Mouse (Mus musculus) heart, embryonic 12.5 days (tissue): ENCODE measurements around the gene Zfyve1. TPM values are rescaled to one million over a fixed set of nuclear protein-coding genes. Genes with fewer than 3 reads are reported as not detected.
A peak's percentile ranks its signal among the peaks of the same experiment; 100 is the strongest.

ENCODE experiments used
- ATAC-seq: fragments of 200-750 bp; cut with Nextera tagmentation; 2 replicates; pipeline ENCODE4 v1.8.0; 2017; ENCODE audit warnings: moderate TSS enrichment, moderate library complexity; ENCODE audit not compliant: insufficient number of reproducible peaks, low FRiP score
- H3K27ac ChIP-seq: fragments of 300-500 bp; sonication (generic); 2 replicates; pipeline ENCODE4 v1.5.1; 2016; ENCODE audit warnings: mild to moderate bottlenecking, moderate library complexity; ENCODE audit not compliant: poor library complexity, severe bottlenecking
- H3K27me3 ChIP-seq: fragments of 300-500 bp; sonication (generic); replicated peaks from 2 replicates; pipeline ENCODE4 v1.6.1; 2016; ENCODE audit warnings: mild to moderate bottlenecking, moderate library complexity
- H3K36me3 ChIP-seq: fragments of 300-500 bp; sonication (generic); 2 replicates; pipeline ENCODE4 v1.6.1; 2016; ENCODE audit warnings: mild to moderate bottlenecking, moderate library complexity
- H3K4me1 ChIP-seq: fragments of 300-500 bp; sonication (generic); replicated peaks from 2 replicates; pipeline ENCODE4 v1.6.1; 2016; ENCODE audit warnings: mild to moderate bottlenecking
- H3K4me2 ChIP-seq: fragments of 300-500 bp; sonication (generic); 2 replicates; pipeline ENCODE4 v1.6.1; 2016; ENCODE audit warnings: mild to moderate bottlenecking, moderate library complexity
- H3K4me3 ChIP-seq: fragments of 300-500 bp; sonication (generic); 2 replicates; pipeline ENCODE4 v1.5.1; 2016; ENCODE audit warnings: mild to moderate bottlenecking
- H3K9ac ChIP-seq: fragments of 300-500 bp; sonication (generic); 2 replicates; pipeline ENCODE4 v1.6.1; 2016; ENCODE audit warnings: mild to moderate bottlenecking, moderate library complexity
- H3K9me3 ChIP-seq: fragments of 300-500 bp; sonication (generic); replicated peaks from 2 replicates; pipeline ENCODE4 v1.6.1; 2016; ENCODE audit warnings: mild to moderate bottlenecking, moderate library complexity
- WGBS: fragments of 180-500 bp; shearing (Covaris S2); methylation state at CpG from one replicate; pipeline ENCODE4 v1.1.7; 2016; 5-methylcytosine and 5-hydroxymethylcytosine counted together
- polyA plus RNA-seq: library from polyadenylated mRNA; unstranded; fragments of >200 nt; fragmentation: Nextera tagmentation; extraction: Ambion mirVana; gene quantifications from 2 replicates; pipeline ENCODE4 v1.2.1, GENCODE M21; 2016

The Zfyve1 gene
- polyA plus RNA-seq, 1 experiment from 2014 or later, result 19.2 TPM

- peaks cover 72% of the 10 kb centered on the region for H3K36me3 ChIP-seq
- H3K9me3 ChIP-seq, result no peaks in the 10 kb centered on the region
- 83% methylated on average over 7 of the region's 7 CpGs for WGBS
- no peak overlapping the region for H3K4me3 ChIP-seq
- no peaks in the 10 kb centered on the region for H3K27me3 ChIP-seq
- H3K27ac ChIP-seq, result no peak overlapping the region
- H3K4me2 ChIP-seq, result no peak overlapping the region
- no peaks in the 10 kb centered on the region for H3K4me1 ChIP-seq
- ATAC-seq, result no peak
- no peak overlapping the region for H3K9ac ChIP-seq
Observed at GRCm38 (mm10) chr12:83543997-83544396, 53.0 kb downstream of the Zfyve1 start.

GRCm38 (mm10) chr12:83536039-83536438 is 61.0 kb downstream of the Zfyve1 start:
- no peak for ATAC-seq
- Histone ChIP-seq H3K4me2 (no peak overlapping the region), H3K27me3 (no peaks in the 10 kb centered on the region), H3K4me1 (peaks cover 4% of the 10 kb centered on the region; the same call in 1 of the 2 replicates), H3K9ac (no peak overlapping the region), H3K9me3 (no peaks in the 10 kb centered on the region), H3K27ac (no peak overlapping the region), H3K4me3 (no peak overlapping the region), H3K36me3 (peaks cover 87% of the 10 kb centered on the region)
- 62% methylated on average over 9 of the region's 9 CpGs for WGBS

- 88% methylated on average over 11 of the region's 11 CpGs for WGBS
- Histone ChIP-seq H3K4me3 (no peak overlapping the region), H3K9ac (no peak overlapping the region), H3K27me3 (no peaks in the 10 kb centered on the region), H3K9me3 (no peaks in the 10 kb centered on the region), H3K4me2 (no peak overlapping the region), H3K27ac (no peak overlapping the region), H3K4me1 (peaks cover 4% of the 10 kb centered on the region; the same call in 1 of the 2 replicates), H3K36me3 (peaks cover 82% of the 10 kb centered on the region)
- no peak for ATAC-seq
Observed at GRCm38 (mm10) chr12:83535428-83535827, 61.6 kb downstream of the Zfyve1 start.

GRCm38 (mm10) chr12:83534190-83534589 is 62.8 kb downstream of the Zfyve1 start:
- no peak for ATAC-seq
- H3K27me3 ChIP-seq, result no peaks in the 10 kb centered on the region
- no peak overlapping the region for H3K9ac ChIP-seq
- H3K36me3 ChIP-seq, result peaks cover 76% of the 10 kb centered on the region
- H3K4me1 ChIP-seq, result peaks cover 4% of the 10 kb centered on the region; the same call in 1 of the 2 replicates
- H3K27ac ChIP-seq, result no peak overlapping the region
- no peak overlapping the region for H3K4me2 ChIP-seq
- WGBS, result 62% methylated on average over 3 of the region's 3 CpGs
- no peak overlapping the region for H3K4me3 ChIP-seq
- no peaks in the 10 kb centered on the region for H3K9me3 ChIP-seq

- 88% methylated on average over 3 of the region's 3 CpGs for WGBS
- peaks cover 69% of the 10 kb centered on the region for H3K36me3 ChIP-seq
Observed at GRCm38 (mm10) chr12:83532966-83533365, 64.1 kb downstream of the Zfyve1 start.

GRCm38 (mm10) chr12:83531992-83532391 is 65.0 kb downstream of the Zfyve1 start:
- no peak overlapping the region for H3K4me2 ChIP-seq
- H3K9ac ChIP-seq, result no peak overlapping the region
- H3K27me3 ChIP-seq, result no peaks in the 10 kb centered on the region
- WGBS, result 88% methylated on average over 6 of the region's 6 CpGs
- peaks cover 64% of the 10 kb centered on the region for H3K36me3 ChIP-seq
- H3K4me1 ChIP-seq, result peaks cover 20% of the 10 kb centered on the region
- no peak overlapping the region for H3K4me3 ChIP-seq
- ATAC-seq, result no peak
- no peaks in the 10 kb centered on the region for H3K9me3 ChIP-seq
- no peak overlapping the region for H3K27ac ChIP-seq

More at GRCm38 (mm10) chr12:83532966-83533365, 64.1 kb downstream of the Zfyve1 start:
- Histone ChIP-seq H3K4me3 (no peak overlapping the region), H3K27me3 (no peaks in the 10 kb centered on the region), H3K4me1 (peaks cover 12% of the 10 kb centered on the region), H3K4me2 (no peak overlapping the region), H3K9ac (no peak overlapping the region), H3K27ac (no peak overlapping the region), H3K9me3 (no peaks in the 10 kb centered on the region)
- no peak for ATAC-seq

GRCm38 (mm10) chr12:83528665-83529064 is 68.4 kb downstream of the Zfyve1 start:
- no peak overlapping the region for H3K4me3 ChIP-seq
- H3K36me3 ChIP-seq, result peaks cover 38% of the 10 kb centered on the region
- WGBS, result 66% methylated on average over 5 of the region's 5 CpGs
- H3K9ac ChIP-seq, result no peak overlapping the region
- peaks cover 42% of the 10 kb centered on the region for H3K4me1 ChIP-seq
- no peaks in the 10 kb centered on the region for H3K9me3 ChIP-seq
- no peaks in the 10 kb centered on the region for H3K27me3 ChIP-seq
- ATAC-seq, result no peak
- H3K27ac ChIP-seq, result no peak overlapping the region
- no peak overlapping the region for H3K4me2 ChIP-seq

GRCm38 (mm10) chr12:83527816-83528215 is 69.2 kb downstream of the Zfyve1 start:
- H3K36me3 ChIP-seq, result peaks cover 33% of the 10 kb centered on the region

GRCm38 (mm10) chr12:83525822-83526544 is 71.0 kb downstream of the Zfyve1 start:
- no peaks in the 10 kb centered on the region for H3K9me3 ChIP-seq

More at GRCm38 (mm10) chr12:83527816-83528215, 69.2 kb downstream of the Zfyve1 start:
- Histone ChIP-seq H3K4me3 (no peak overlapping the region), H3K27me3 (no peaks in the 10 kb centered on the region), H3K9ac (no peak overlapping the region), H3K4me2 (no peak overlapping the region), H3K27ac (no peak overlapping the region), H3K4me1 (peaks cover 44% of the 10 kb centered on the region), H3K9me3 (no peaks in the 10 kb centered on the region)
- ATAC-seq, result no peak
- WGBS, result 70% methylated on average over 6 of the region's 6 CpGs

GRCm38 (mm10) chr12:83524329-83524728 is 72.7 kb downstream of the Zfyve1 start:
- no peak for ATAC-seq
- Histone ChIP-seq H3K27ac (0 out of 2 replicates have a peak overlapping the region, but pooled peaks have one; percentile 8), H3K9ac (no peak overlapping the region)

More at GRCm38 (mm10) chr12:83525822-83526544, 71.0 kb downstream of the Zfyve1 start:
- peaks cover 16% of the 10 kb centered on the region for H3K36me3 ChIP-seq
- ATAC-seq, result no peak
- no peaks in the 10 kb centered on the region for H3K27me3 ChIP-seq
- H3K27ac ChIP-seq, result no peak overlapping the region; the same call in 1 of the 2 replicates
- H3K4me2 ChIP-seq, result no peak overlapping the region
- WGBS, result 61% methylated on average over 18 of the region's 18 CpGs
- no peak overlapping the region for H3K9ac ChIP-seq
- peaks cover 55% of the 10 kb centered on the region for H3K4me1 ChIP-seq
- H3K4me3 ChIP-seq, result no peak overlapping the region

GRCm38 (mm10) chr12:83523892-83524291 is 73.1 kb downstream of the Zfyve1 start:
- 0 out of 2 replicates have a peak overlapping the region, but pooled peaks have one; percentile 59 for H3K27ac ChIP-seq
- peaks cover 56% of the 10 kb centered on the region for H3K4me1 ChIP-seq
- no peak for ATAC-seq
- peaks cover 6% of the 10 kb centered on the region for H3K36me3 ChIP-seq
- no peak overlapping the region for H3K4me2 ChIP-seq
- H3K4me3 ChIP-seq, result no peak overlapping the region
- WGBS, result 78% methylated on average over 4 of the region's 4 CpGs
- H3K9ac ChIP-seq, result no peak overlapping the region
- no peaks in the 10 kb centered on the region for H3K27me3 ChIP-seq
- H3K9me3 ChIP-seq, result no peaks in the 10 kb centered on the region

More at GRCm38 (mm10) chr12:83524329-83524728, 72.7 kb downstream of the Zfyve1 start:
- Histone ChIP-seq H3K4me2 (no peak overlapping the region), H3K4me1 (peaks cover 56% of the 10 kb centered on the region), H3K36me3 (peaks cover 9% of the 10 kb centered on the region), H3K4me3 (no peak overlapping the region), H3K9me3 (no peaks in the 10 kb centered on the region), H3K27me3 (no peaks in the 10 kb centered on the region)
- WGBS, result 68% methylated on average over 5 of the region's 5 CpGs
